Mouse (Mus musculus) layer of hippocampus, adult 6 months (tissue): ENCODE measurements around the gene Plin5. TPM values are rescaled to one million over a fixed set of nuclear protein-coding genes. Genes with fewer than 3 reads are reported as not detected.

Experiments used
- long read RNA-seq, 2 experiments: library from polyadenylated mRNA; unstranded; transcript quantifications; one replicate each; pipeline ENCODE4 v2.0.0; 2019 to 2020
- polyA plus RNA-seq: library from polyadenylated mRNA; unstranded; fragments of <200 nt; fragmentation: Nextera tagmentation; gene quantifications from 2 replicates; pipeline ENCODE4 v1.2.3, GENCODE M21; 2021

Plin5 gene
- polyA plus RNA-seq = 2.0 and 2.2 TPM in 2 replicates
- long read RNA-seq, experiment 1, partial matches to known transcripts = 0 of 5 reads
- long read RNA-seq, experiment 1, other reads (novel, unspliced or antisense) = 0 of 5 reads
- long read RNA-seq, experiment 2, transcript Plin5-201 (9 exons, 1,986 nt) = major isoform, 6 of 8 reads
- long read RNA-seq, experiment 2, partial matches to known transcripts = 1 of 8 reads
- long read RNA-seq, experiment 2, other reads (novel, unspliced or antisense) = 1 of 8 reads

DNA sequence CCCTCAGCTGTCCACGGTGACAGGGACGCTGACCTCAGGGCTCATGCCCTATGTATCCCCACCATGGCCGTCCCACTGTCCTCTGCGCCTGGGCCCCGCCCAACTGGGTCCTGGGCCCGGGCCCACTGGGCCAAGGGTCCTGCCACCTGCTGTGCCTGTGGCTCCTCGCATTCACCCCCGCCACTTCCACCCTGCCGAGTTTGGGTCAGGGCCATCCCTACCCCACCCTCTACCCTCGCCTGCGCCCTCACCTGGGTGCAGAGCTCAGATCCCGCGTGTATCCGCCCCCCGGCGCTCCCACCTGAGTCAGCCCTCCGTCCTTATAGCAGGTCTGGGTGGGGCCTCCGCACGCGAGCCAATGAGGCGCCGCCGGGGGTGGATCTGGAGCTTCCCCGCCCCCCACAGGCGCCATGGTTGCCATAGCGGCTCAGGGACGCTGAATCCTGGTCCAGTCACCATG lies at the start of gene Plin5:
Plin5 (minus strand) TSS at position 346 of the 460 bp plus-strand sequence.

DNA sequence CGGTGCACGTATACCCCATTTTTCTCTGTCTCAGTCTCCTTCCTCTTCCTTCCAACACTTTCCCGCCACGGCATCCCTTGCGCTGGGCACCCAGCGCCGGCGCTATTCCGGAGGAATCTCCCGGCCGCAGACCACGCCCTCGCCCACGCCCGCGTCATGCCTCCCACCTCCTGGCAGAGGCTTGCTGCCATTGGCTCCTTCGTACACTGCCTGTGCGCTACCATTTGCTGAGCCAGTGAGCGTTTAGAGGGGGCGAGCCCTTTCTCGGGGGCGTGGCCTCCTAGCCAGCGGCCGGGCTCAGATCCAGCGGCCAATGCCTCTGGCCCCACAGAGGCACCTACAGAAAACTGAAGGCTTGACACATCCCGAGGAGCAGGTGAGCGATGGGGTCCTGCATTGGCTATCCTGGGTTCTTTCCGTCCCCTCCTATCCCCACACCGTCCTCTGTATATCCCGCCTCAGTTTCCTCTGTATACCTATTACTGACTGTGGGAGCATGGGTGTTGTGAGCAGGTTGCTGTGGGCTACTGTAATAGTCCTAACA lies 44.9 kb upstream of the Plin5 start, which contains the start of gene Tnfaip8l1:
Tnfaip8l1 (plus strand) TSS at position 247 of the 544 bp plus-strand sequence.

DNA sequence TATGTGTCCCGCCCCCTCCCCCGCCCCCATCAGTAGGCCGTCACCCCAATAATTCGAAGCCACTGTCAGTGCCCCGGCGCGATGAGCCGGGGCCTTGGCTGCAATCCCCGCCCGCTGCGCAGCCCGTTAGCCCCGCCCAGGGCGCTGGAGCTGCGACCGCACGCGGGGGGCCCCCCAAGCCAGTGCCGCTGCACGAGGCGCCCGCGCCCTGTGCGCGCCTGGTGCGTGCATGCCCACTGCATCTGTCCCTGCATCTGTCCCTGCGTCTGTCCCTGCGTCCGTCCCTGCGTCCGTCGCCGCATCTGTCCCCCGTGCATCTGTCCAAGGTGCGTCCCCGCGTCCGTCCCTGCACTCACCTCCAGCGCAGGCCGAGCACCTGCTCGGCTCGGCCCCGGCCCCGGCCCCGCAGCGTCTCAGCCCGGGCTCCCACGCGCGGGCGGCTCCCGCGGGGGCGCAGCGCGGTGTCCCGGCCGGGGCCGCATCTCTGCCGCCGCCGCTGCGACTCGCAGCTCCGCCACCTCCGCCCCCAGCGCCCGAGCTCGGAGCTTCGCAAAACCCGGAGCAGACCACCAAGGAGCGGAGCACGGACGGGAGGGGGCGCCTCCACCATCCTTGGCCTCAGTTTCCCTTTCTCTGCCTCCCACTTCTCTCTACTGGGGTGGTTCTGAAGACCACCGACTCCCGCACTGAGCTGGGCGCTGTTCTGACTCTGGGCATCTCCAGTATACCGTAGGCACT lies 22.6 kb upstream of the Plin5 start, which contains the start of gene Sema6b:
Sema6b (minus strand) TSS at position 486 of the 738 bp plus-strand sequence.

DNA sequence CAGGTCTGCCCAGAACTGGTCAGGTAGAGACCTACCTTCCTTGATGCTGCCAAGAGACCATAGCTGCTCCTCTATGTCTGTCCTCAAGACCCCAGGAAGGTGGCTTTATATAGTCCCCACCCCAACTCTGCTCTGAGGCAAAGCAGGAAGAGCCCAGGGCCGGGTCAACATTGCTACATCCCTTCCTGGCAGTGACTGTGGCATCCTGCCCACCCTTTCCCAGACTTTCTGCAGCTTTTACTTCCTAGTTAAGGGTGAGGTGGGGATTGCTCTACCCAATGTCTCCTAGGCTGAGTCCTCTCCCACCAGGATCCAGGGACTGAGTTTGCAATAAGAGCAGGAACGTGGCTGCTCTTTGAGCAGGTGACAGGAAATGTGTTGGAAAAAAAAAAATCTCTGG lies 4.4 kb upstream of the Plin5 start, which contains the start of gene Lrg1:
Lrg1 (minus strand) TSS at position 176 of the 400 bp plus-strand sequence.

DNA sequence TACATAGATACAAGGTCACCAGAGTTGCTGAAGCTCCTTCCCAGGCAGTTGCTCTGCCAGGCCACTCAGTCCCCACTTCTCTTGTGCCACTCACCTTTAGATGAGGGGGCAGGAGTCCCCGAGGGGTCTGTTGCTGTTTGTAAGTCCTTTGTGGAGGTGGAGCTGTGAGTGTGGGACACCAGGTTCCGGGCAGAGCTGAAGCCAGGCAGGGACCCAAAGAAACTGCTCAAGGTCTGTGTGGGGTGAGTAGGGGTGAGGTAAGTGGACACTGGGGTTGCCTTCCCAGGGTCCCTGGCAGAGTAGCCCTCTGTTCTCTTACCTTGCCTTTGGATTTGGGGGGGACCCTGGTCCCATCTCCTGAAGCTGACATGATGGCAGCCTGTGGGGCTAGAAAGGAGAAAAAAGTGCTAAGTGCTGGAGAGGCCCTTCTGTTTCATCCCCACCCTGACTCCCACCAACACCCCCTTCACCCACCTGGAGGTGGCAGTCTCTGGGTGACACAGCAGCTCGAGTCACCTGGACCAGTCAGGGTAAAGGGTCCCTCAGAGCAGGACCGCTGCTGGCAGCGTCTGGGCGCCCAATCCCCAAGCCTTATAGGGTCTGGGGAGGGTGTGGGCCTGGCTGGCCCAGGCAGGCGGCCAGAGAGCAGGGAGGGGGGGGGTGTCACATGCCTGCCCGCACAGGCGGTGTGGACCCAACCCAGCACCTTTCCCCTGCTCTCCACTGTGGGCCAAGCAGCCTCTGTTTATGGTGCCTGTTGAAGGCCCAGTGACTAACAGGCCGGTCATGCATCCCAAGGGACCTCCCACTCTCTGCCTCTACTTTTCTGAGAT lies 8.0 kb downstream of the Plin5 start, which contains the start of gene Plin4:
Plin4 (minus strand) TSS at position 585 of the 833 bp plus-strand sequence.

DNA sequence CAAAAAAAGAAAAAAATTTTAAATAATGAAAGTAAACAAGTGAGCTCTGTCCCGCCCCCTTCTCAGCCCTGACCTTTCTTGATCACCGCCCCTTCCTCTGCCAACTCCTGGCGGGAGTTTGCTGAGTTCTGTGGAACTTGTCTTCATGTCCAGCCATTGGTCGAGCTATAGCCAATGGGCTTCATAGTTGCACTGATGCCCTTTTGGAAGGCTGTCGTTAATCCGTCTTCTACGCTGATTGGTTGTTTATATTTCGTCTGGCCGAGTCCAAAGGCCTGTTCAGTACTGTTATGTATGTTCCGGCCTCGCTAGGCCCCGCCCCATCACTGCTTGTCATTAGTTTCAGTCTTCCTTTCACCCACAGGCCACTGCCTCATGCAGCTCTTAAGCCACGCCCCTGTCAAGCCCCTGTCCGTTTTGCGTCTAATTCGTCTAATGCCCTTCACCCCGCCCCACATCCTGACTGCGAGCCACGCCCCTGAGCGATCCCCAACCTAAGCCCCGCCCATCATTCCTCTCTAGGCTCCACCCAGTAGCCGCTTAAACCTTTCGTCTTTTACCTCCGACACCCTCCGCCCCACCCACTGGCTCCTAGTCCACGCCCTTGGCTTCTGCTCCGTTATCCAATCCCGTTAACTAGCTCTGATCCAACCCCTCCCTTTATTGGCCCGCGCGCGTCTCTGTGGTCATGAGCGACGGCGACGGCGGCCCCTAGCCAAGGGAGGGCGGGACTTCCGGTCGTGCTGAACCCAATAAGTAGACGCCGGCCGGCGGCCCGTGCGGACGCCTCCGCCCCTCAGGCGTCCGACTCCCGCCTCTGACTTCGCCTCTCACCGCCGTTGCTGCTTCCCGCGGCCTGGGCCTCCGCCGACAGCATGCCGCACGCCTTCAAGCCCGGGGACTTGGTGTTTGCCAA lies 38.3 kb downstream of the Plin5 start, which contains the start of gene Hdgfl2:
Hdgfl2 (plus strand) TSS at position 755 of the 916 bp plus-strand sequence.

DNA sequence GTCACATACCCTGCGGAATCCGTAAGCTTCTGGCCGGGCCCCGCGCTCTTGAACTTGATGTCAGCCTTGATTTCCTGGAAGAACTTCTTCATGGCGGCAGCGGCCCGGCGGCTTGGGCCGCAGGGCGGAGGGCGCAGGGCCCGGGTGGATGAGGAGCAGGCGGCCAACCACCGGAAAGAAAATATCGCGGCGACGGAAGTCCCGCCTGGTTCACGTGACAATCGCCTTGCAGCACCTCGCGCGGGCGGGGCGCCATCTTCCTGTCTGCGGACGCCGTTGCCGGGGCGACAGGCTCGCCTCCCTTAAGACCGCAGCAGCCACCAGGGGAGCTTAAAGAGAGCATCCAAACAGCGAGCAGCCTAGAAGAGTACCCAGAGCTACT lies 42.6 kb downstream of the Plin5 start, which contains the start of gene Ubxn6:
Ubxn6 (minus strand) TSS at position 202 of the 382 bp plus-strand sequence.

Other genes with a start within 250 kb of the Plin5 start
- gene Zfp119a, start 238.7 kb downstream of the Plin5 start, polyA plus RNA-seq = 3.7 and 5.9 TPM in 2 replicates
- gene Zfp959, start 225.5 kb downstream of the Plin5 start, polyA plus RNA-seq = 6.0 TPM in 2 replicates
- gene Zfp119b, start 168.1 kb downstream of the Plin5 start, polyA plus RNA-seq = 3.2 and 3.8 TPM in 2 replicates
- 1.6 and 1.9 TPM in 2 replicates for gene Ebi3, start 165.0 kb downstream of the Plin5 start, polyA plus RNA-seq
- gene Yju2, start 158.5 kb downstream of the Plin5 start, polyA plus RNA-seq = 11.1 and 11.5 TPM in 2 replicates
- gene Shd, start 147.1 kb downstream of the Plin5 start, polyA plus RNA-seq = 22.8 and 32.3 TPM in 2 replicates
- 84.6 and 97.2 TPM in 2 replicates for gene Fsd1, start 131.1 kb downstream of the Plin5 start, polyA plus RNA-seq
- gene Stap2, start 112.0 kb downstream of the Plin5 start, polyA plus RNA-seq = 0.28 and 0.35 TPM in 2 replicates
- gene Mpnd, start 111.9 kb downstream of the Plin5 start, polyA plus RNA-seq = 13.4 and 19.2 TPM in 2 replicates
- 37.8 and 39.8 TPM in 2 replicates for gene Sh3gl1, start 81.0 kb downstream of the Plin5 start, polyA plus RNA-seq
- 0.68 and 0.92 TPM in 2 replicates for gene Chaf1a, start 77.2 kb downstream of the Plin5 start, polyA plus RNA-seq
- gene Ubxn6, start 42.6 kb downstream of the Plin5 start, polyA plus RNA-seq = 84.0 and 89.6 TPM in 2 replicates
- 73.1 and 79.1 TPM in 2 replicates for gene Hdgfl2, start 38.0 kb downstream of the Plin5 start, polyA plus RNA-seq
- 0.13 and 0.18 TPM in 2 replicates for gene Plin4, start 7.8 kb downstream of the Plin5 start, polyA plus RNA-seq
- 1.5 and 1.8 TPM in 2 replicates for gene Lrg1, start 4.4 kb upstream of the Plin5 start, polyA plus RNA-seq
- gene Sema6b, start 22.7 kb upstream of the Plin5 start, polyA plus RNA-seq = 3.9 and 4.9 TPM in 2 replicates
- 7.2 and 9.1 TPM in 2 replicates for gene Tnfaip8l1, start 44.9 kb upstream of the Plin5 start, polyA plus RNA-seq
- 83.8 and 89.4 TPM in 2 replicates for gene Mydgf, start 66.3 kb upstream of the Plin5 start, polyA plus RNA-seq
- 17.7 and 19.1 TPM in 2 replicates for gene Dpp9, start 101.3 kb upstream of the Plin5 start, polyA plus RNA-seq
- 9.4 and 10.9 TPM in 2 replicates for gene Fem1a, start 139.2 kb upstream of the Plin5 start, polyA plus RNA-seq
- gene Ticam1, start 159.2 kb upstream of the Plin5 start, polyA plus RNA-seq = 2.2 and 2.6 TPM in 2 replicates
- gene Plin3, start 175.3 kb upstream of the Plin5 start, polyA plus RNA-seq = 6.1 and 9.9 TPM in 2 replicates
- not detected in 2 replicates for gene Arrdc5, start 182.7 kb upstream of the Plin5 start, polyA plus RNA-seq
- 0.15 and 0.48 TPM in 2 replicates for gene Uhrf1, start 185.7 kb upstream of the Plin5 start, polyA plus RNA-seq
- 25.3 and 26.4 TPM in 2 replicates for gene Kdm4b, start 208.5 kb upstream of the Plin5 start, polyA plus RNA-seq